Mouse (Mus musculus) cerebellum, adult 2 months (tissue): ENCODE measurements around the gene Gys2.

Source experiments
- CTCF ChIP-seq: fragments of 200-500 bp; IDR thresholded peaks from 2 replicates; pipeline ENCODE4 v1.5.1; 2011; ENCODE audit warnings: low read depth, mild to moderate bottlenecking, control low read depth, low read length, moderate library complexity, borderline replicate concordance; ENCODE audit not compliant: insufficient read depth
- POLR2A ChIP-seq: fragments of 200-500 bp; IDR thresholded peaks from 2 replicates; pipeline ENCODE4 v1.6.1; 2011; ENCODE audit warnings: low read length, control low read depth, borderline replicate concordance; ENCODE audit not compliant: insufficient read depth

DNA sequence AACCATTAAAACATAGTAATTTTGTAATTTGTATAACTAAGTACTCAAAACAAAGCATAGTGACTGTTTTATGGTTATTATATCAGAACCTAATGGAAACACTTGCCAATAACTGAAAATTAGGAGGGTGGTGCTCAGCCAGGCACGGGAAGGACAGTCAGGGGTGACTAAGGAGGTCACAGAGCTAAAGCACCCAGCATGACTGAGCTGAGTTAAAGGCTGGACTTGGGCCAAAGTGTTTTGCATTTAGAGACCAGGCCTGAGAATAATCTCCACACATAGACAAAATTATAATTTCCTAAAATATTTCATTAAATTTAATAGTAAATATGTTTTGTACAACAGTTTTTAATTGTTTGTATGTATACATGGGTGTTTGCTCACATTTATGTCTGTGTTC lies 95.8 kb downstream of the Gys2 start:
- TF ChIP-seq CTCF (no peak), POLR2A (no peak)
